Mouse (Mus musculus): ENCODE measurements around the gene Rai1.

DNA sequence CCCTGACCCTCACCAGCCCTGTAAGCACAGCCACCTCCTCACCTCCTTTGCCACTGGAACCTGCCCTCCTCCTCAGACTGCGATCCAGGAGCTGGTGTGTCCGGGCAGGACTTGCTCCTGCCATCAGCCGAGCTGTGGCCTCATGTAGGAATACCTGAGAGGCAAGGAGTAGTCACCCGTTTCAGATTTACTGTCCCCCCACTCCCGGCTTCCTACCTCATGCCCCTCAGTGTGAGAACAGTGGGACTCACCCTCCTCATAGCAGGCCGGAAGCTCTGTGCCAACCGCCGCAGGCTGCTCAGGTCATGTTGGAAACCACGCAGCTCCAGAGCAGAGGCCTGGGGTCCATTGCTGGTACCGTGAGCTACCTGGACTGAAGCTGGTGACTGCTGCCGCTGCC, 95.6 kb downstream of the Rai1 start:
- TF ChIP-seq POLR2A (IDR thresholded peaks at IDR 0.05; ENCODE audit: control insufficient read depth, extremely low read depth, insufficient read depth, low read length, poor library complexity) = no peak
- TF ChIP-seq CTCF (IDR thresholded peaks at IDR 0.05; ENCODE audit: borderline replicate concordance, control insufficient read depth, extremely low read depth, insufficient read depth, low read length, poor library complexity) = no peak

Measured in thymus, adult 2 months (tissue).